Mouse (Mus musculus): ENCODE results near the gene Olfr554. TPM values are rescaled to one million over a fixed set of nuclear protein-coding genes. Genes with fewer than 3 reads are reported as not detected.
"Not testable (repeated sequence)": the region's sequence is repeated elsewhere in the genome, so short reads cannot be mapped to it uniquely, and the experiment has no call there.

The Olfr554 gene
- not detected in 2 replicates for polyA plus RNA-seq (2015; fragmentation: Nextera tagmentation; extraction: Ambion mirVana)

- WGBS, result 79% methylated on average over 1 of the region's 1 CpGs
- H3K4me3 ChIP-seq, result no peak within 1 kb of the TSS
Observed at GRCm38 (mm10) chr7:102638132-102638531, at the start of gene Olfr554. Olfr554 (plus strand) TSS chr7:102638432.

GRCm38 (mm10) chr7:102591786-102592185 is 46.4 kb upstream of the Olfr554 start, which contains the start of gene Olfr551:
Olfr551 (minus strand) TSS chr7:102591886.
- no peaks in the 10 kb centered on the region for H3K36me3 ChIP-seq
- no peak within 1 kb of the TSS for H3K9ac ChIP-seq (replicated peaks)
- no peaks in the 10 kb centered on the region for H3K9me3 ChIP-seq
- 91% methylated on average over 3 of the region's 3 CpGs for WGBS
- no peak within 1 kb of the TSS for H3K4me2 ChIP-seq (replicated peaks)
- no peaks in the 10 kb centered on the region for H3K27me3 ChIP-seq
- ATAC-seq (replicated peaks), result no peak
- H3K4me3 ChIP-seq, result no peak within 1 kb of the TSS
- no peak within 1 kb of the TSS for H3K27ac ChIP-seq (replicated peaks)
- no peaks in the 10 kb centered on the region for H3K4me1 ChIP-seq

More at GRCm38 (mm10) chr7:102638132-102638531, at the start of gene Olfr554:
- Histone ChIP-seq H3K9me3 (no peaks in the 10 kb centered on the region), H3K36me3 (no peaks in the 10 kb centered on the region), H3K4me1 (no peaks in the 10 kb centered on the region), H3K27me3 (no peaks in the 10 kb centered on the region), H3K4me2 (replicated peaks) (no peak within 1 kb of the TSS), H3K27ac (replicated peaks) (no peak within 1 kb of the TSS), H3K9ac (replicated peaks) (no peak within 1 kb of the TSS)
- ATAC-seq (replicated peaks), result no peak

DNA sequence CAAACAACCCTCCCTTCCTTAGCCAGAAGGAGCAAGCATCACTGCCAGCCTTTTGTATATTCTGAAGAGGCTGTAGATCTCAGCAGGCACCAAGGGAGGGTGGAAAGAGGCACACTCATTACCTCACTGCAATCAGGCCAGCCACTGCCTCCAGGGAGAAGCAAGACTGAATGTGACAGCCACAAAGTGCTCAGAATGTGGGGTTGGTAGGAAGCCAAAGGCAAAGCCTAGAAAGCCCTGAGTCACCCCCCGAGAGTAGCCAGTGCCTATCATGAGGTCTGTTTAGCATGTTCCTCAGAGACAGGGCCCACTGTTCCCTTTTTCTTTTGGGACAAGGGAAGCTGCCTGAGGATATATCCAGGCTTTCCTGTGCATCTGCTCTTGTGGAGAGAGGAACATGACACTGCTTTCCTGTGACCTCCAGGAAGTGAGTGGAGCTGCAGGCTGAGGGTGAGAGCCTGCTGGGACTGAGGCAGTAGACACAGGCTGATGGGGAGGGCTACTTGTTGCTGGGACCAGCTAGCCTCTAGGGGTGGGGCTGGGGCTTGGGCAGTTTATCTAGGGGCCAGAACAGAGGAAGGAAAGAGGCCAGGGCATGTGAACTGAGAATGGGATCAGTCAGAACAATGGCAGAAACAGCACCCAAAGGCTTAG is 40.7 kb upstream of the Olfr554 start, which contains the start of gene Olfr552:
TSS of gene Olfr552 (plus strand) at position 393 of the 654 bp plus-strand sequence.
- no peak within 1 kb of the TSS for H3K4me3 ChIP-seq
- 67% methylated on average over 1 of the region's 1 CpGs for WGBS

GRCm38 (mm10) chr7:102618118-102618517 is 20.1 kb upstream of the Olfr554 start, which contains the start of gene Olfr553:
Olfr553 (minus strand) TSS chr7:102618218.
- Histone ChIP-seq H3K27me3 (no peaks in the 10 kb centered on the region), H3K4me3 (no peak within 1 kb of the TSS), H3K36me3 (no peaks in the 10 kb centered on the region), H3K4me1 (no peaks in the 10 kb centered on the region), H3K9ac (replicated peaks) (no peak within 1 kb of the TSS), H3K27ac (replicated peaks) (no peak within 1 kb of the TSS), H3K9me3 (no peaks in the 10 kb centered on the region), H3K4me2 (replicated peaks) (no peak within 1 kb of the TSS)
- ATAC-seq (replicated peaks), result no peak

More for the DNA sequence above, 40.7 kb upstream of the Olfr554 start, which contains the start of gene Olfr552:
- no peak for ATAC-seq (replicated peaks)
- Histone ChIP-seq H3K36me3 (no peaks in the 10 kb centered on the region), H3K4me2 (replicated peaks) (no peak within 1 kb of the TSS), H3K27me3 (no peaks in the 10 kb centered on the region), H3K9ac (replicated peaks) (no peak within 1 kb of the TSS), H3K27ac (replicated peaks) (no peak within 1 kb of the TSS), H3K9me3 (no peaks in the 10 kb centered on the region), H3K4me1 (no peaks in the 10 kb centered on the region)

GRCm38 (mm10) chr7:102619608-102620007 is 18.6 kb upstream of the Olfr554 start:
- Histone ChIP-seq H3K27ac (replicated peaks) (no peak overlapping the region), H3K9me3 (no peaks in the 10 kb centered on the region), H3K9ac (replicated peaks) (no peak overlapping the region), H3K4me3 (no peak overlapping the region), H3K36me3 (no peaks in the 10 kb centered on the region), H3K27me3 (no peaks in the 10 kb centered on the region), H3K4me1 (no peaks in the 10 kb centered on the region), H3K4me2 (replicated peaks) (no peak overlapping the region)
- 67% methylated on average over 5 of the region's 5 CpGs for WGBS
- ATAC-seq (replicated peaks), result no peak

DNA sequence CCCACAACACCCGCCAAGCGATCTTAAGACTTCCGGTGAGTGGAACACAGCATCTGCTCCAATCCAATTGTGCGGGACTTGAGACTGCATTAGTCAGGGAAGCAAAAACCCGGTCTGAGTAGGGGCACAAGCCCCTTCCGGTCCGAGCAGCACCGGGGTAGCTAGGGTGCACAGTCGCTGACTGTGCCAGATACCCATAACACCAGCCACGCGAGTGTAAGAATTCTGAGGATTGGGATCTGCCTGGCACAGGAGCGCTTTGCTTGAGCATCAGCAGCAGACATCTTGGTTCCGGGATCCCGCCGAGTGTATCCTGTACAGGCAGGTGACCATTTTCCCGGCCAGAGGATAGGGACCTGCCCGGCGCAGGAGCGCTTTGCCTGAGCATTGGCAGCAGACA is 17.9 kb upstream of the Olfr554 start:
- H3K27me3 ChIP-seq; ATAC-seq (replicated peaks); H3K4me3 ChIP-seq; H3K9ac ChIP-seq (replicated peaks); H3K4me2 ChIP-seq (replicated peaks); H3K4me1 ChIP-seq; H3K9me3 ChIP-seq; H3K27ac ChIP-seq (replicated peaks); H3K36me3 ChIP-seq: not testable (repeated sequence)
- WGBS, result 91% methylated on average over 19 of the region's 19 CpGs

DNA sequence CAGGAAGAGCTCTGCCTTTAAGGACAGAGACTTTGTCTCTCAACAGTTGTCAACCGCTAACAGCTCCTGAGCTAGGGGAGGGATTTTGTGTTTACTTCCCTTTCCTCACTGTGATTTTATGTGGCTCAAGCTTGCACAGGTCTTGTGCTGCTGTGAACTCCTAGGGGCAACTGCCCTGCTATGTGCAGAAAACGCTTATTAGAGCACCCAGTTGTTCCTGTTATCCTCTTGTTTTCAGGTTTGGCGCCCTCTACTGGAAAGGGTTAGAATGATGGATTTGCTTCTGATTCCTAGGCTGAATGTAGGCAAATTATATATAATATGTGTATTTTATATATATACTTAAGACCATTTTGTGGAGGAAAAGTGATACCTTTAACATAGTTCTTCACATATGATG is 1.6 kb upstream of the Olfr554 start:
- Histone ChIP-seq H3K36me3 (no peaks in the 10 kb centered on the region), H3K27me3 (no peaks in the 10 kb centered on the region), H3K4me2 (replicated peaks) (no peak overlapping the region), H3K4me1 (no peaks in the 10 kb centered on the region), H3K4me3 (no peak overlapping the region), H3K27ac (replicated peaks) (no peak overlapping the region), H3K9ac (replicated peaks) (no peak overlapping the region), H3K9me3 (no peaks in the 10 kb centered on the region)
- ATAC-seq (replicated peaks), result no peak
- 34% methylated on average over 3 of the region's 3 CpGs for WGBS

GRCm38 (mm10) chr7:102644945-102645344 is 6.7 kb downstream of the Olfr554 start:
- H3K9me3 ChIP-seq; H3K4me3 ChIP-seq; H3K27ac ChIP-seq (replicated peaks); H3K27me3 ChIP-seq; H3K4me1 ChIP-seq; H3K4me2 ChIP-seq (replicated peaks); H3K36me3 ChIP-seq; H3K9ac ChIP-seq (replicated peaks); ATAC-seq (replicated peaks): not testable (repeated sequence)
- 90% methylated on average over 4 of the region's 4 CpGs for WGBS

GRCm38 (mm10) chr7:102658523-102658922 is 20.3 kb downstream of the Olfr554 start, which contains the start of gene Olfr555:
Olfr555 (plus strand) TSS chr7:102658823.
- H3K4me1 ChIP-seq, result no peaks in the 10 kb centered on the region
- 79% methylated on average over 1 of the region's 1 CpGs for WGBS
- no peaks in the 10 kb centered on the region for H3K9me3 ChIP-seq
- ATAC-seq (replicated peaks), result no peak
- H3K4me2 ChIP-seq (replicated peaks), result no peak within 1 kb of the TSS
- no peak within 1 kb of the TSS for H3K9ac ChIP-seq (replicated peaks)
- no peak within 1 kb of the TSS for H3K27ac ChIP-seq (replicated peaks)
- H3K4me3 ChIP-seq, result no peak within 1 kb of the TSS
- no peaks in the 10 kb centered on the region for H3K27me3 ChIP-seq
- H3K36me3 ChIP-seq, result no peaks in the 10 kb centered on the region

GRCm38 (mm10) chr7:102664599-102664998 is 26.4 kb downstream of the Olfr554 start, which contains the start of gene Olfr556:
Olfr556 (plus strand) TSS chr7:102664899.
- H3K4me3 ChIP-seq, result no peak within 1 kb of the TSS
- no peaks in the 10 kb centered on the region for H3K27me3 ChIP-seq
- no peak for ATAC-seq (replicated peaks)
- H3K4me1 ChIP-seq, result no peaks in the 10 kb centered on the region
- H3K36me3 ChIP-seq, result no peaks in the 10 kb centered on the region
- H3K27ac ChIP-seq (replicated peaks), result no peak within 1 kb of the TSS
- no peaks in the 10 kb centered on the region for H3K9me3 ChIP-seq
- 60% methylated on average over 3 of the region's 3 CpGs for WGBS
- H3K9ac ChIP-seq (replicated peaks), result no peak within 1 kb of the TSS
- no peak within 1 kb of the TSS for H3K4me2 ChIP-seq (replicated peaks)

DNA sequence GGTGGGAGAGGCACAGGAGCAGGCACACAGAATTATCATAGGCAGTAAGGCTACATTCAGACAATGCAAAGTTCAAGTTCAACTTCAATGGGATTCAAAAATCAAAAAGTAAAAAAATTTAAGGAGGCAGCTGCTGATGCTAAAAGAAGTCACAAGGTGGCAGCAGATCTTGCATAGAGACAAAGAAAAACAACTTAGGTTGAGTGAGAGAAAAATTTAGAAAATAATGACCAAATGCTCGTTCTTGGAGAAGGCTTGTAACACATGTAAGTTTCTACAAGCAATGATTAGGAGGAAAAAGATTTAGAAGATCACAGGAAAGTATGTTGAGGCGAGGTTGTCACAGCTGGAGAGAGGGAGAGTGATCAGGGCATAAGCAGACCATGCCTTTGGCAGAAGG is 27.1 kb downstream of the Olfr554 start:
- Histone ChIP-seq H3K27ac (replicated peaks) (no peak overlapping the region), H3K27me3 (no peaks in the 10 kb centered on the region), H3K4me2 (replicated peaks) (no peak overlapping the region), H3K9ac (replicated peaks) (no peak overlapping the region), H3K4me3 (no peak overlapping the region), H3K4me1 (no peaks in the 10 kb centered on the region), H3K36me3 (no peaks in the 10 kb centered on the region), H3K9me3 (no peaks in the 10 kb centered on the region)
- no peak for ATAC-seq (replicated peaks)
- 54% methylated on average over 2 of the region's 2 CpGs for WGBS

GRCm38 (mm10) chr7:102676225-102676624 is 38.0 kb downstream of the Olfr554 start:
- Histone ChIP-seq H3K9me3 (no peaks in the 10 kb centered on the region), H3K36me3 (no peaks in the 10 kb centered on the region), H3K4me2 (replicated peaks) (no peak overlapping the region), H3K27ac (replicated peaks) (no peak overlapping the region), H3K27me3 (no peaks in the 10 kb centered on the region), H3K4me1 (no peaks in the 10 kb centered on the region), H3K9ac (replicated peaks) (no peak overlapping the region), H3K4me3 (no peak overlapping the region)
- no peak for ATAC-seq (replicated peaks)
- 82% methylated on average over 2 of the region's 2 CpGs for WGBS

GRCm38 (mm10) chr7:102681916-102682315 is 43.7 kb downstream of the Olfr554 start:
- no peaks in the 10 kb centered on the region for H3K4me1 ChIP-seq
- H3K4me3 ChIP-seq, result no peak overlapping the region
- H3K4me2 ChIP-seq (replicated peaks), result no peak overlapping the region
- H3K9ac ChIP-seq (replicated peaks), result no peak overlapping the region
- no peak for ATAC-seq (replicated peaks)
- no peaks in the 10 kb centered on the region for H3K9me3 ChIP-seq
- no peaks in the 10 kb centered on the region for H3K36me3 ChIP-seq
- WGBS, result 98% methylated on average over 1 of the region's 1 CpGs
- H3K27me3 ChIP-seq, result no peaks in the 10 kb centered on the region
- no peak overlapping the region for H3K27ac ChIP-seq (replicated peaks)

All from forebrain, embryonic 15.5 days (tissue).